Mouse (Mus musculus): ENCODE results near the gene Zfp618. TPM values are rescaled to one million over a fixed set of nuclear protein-coding genes. Genes with fewer than 3 reads are reported as not detected.

The Zfp618 gene
- polyA plus RNA-seq, 1 experiment from 2014 or later = 2.6 TPM

DNA sequence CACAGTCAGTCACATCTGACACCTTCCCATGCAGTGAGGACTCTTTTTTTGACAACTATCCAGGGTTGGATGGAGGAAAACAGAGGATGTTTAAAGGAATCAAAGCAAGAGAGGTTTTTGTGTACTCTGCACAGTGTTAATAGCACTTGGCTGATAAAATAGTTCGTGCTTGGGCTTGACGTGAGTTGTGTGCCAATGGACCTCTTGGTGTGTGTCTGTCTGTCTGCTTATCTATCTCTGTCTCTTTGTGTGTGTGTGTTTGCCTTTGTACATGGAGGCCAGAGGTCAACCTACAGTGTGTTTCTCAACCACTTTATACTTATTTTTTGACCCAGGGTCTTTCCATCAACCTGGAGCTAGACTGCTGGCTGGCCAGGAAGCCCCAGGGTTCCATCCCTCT is 27.8 kb downstream of the Zfp618 start:
- Histone ChIP-seq H3K27ac (ENCODE audit: low read depth, low read length) (no peak overlapping the region), H3K4me2 (replicated peaks; ENCODE audit: low read depth) (no peak overlapping the region), H3K9me3 (ENCODE audit: control insufficient read depth) (no peaks in the 10 kb centered on the region), H3K36me3 (ENCODE audit: control insufficient read depth, insufficient read depth) (no peaks in the 10 kb centered on the region), H3K4me3 (ENCODE audit: low read depth, low read length) (no peak overlapping the region), H3K27me3 (replicated peaks; ENCODE audit: control insufficient read depth, insufficient read depth, low read length) (no peaks in the 10 kb centered on the region), H3K4me1 (replicated peaks; ENCODE audit: control insufficient read depth, insufficient read depth, low read length) (no peaks in the 10 kb centered on the region), H3K9ac (ENCODE audit: low read depth, low read length) (no peak overlapping the region)
- 17% methylated on average over 2 of the region's 2 CpGs for WGBS
- ATAC-seq = no peak
- TF ChIP-seq CTCF (IDR thresholded peaks at IDR 0.05; ENCODE audit: low read depth) = no peak

DNA sequence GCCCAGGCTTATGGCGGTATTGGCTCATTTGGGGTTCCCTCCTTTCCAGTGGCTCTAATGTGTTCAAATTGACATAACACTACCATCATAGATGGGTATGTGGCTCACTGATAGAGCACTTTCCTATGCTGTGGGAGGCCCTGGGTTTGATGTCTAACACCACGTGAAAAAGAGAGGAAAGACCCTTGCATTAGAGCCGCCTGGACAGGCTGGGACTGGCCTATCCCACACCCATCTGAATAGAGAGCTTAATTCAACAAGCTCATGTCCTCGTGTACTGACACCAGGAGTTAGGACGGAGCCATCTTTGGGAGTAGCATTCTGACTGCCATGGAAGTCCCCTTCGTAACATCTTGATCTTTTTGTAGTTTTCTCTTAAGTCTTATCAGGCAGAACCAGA is 32.2 kb downstream of the Zfp618 start:
- no peak for TF ChIP-seq CTCF (IDR thresholded peaks at IDR 0.05; ENCODE audit: low read depth)
- no peaks in the 10 kb centered on the region for H3K9me3 ChIP-seq (ENCODE audit: control insufficient read depth)
- H3K4me2 ChIP-seq (replicated peaks; ENCODE audit: low read depth) = no peak overlapping the region
- no peak for ATAC-seq
- 0 out of 2 replicates have a peak, but pooled peaks cover 5% of the 10 kb centered on the region for H3K4me1 ChIP-seq (replicated peaks; ENCODE audit: control insufficient read depth, insufficient read depth, low read length)
- no peaks in the 10 kb centered on the region for H3K27me3 ChIP-seq (replicated peaks; ENCODE audit: control insufficient read depth, insufficient read depth, low read length)
- H3K36me3 ChIP-seq (ENCODE audit: control insufficient read depth, insufficient read depth) = no peaks in the 10 kb centered on the region
- no peak overlapping the region for H3K4me3 ChIP-seq (ENCODE audit: low read depth, low read length)
- WGBS = 83% methylated on average over 6 of the region's 6 CpGs
- no peak overlapping the region for H3K9ac ChIP-seq (ENCODE audit: low read depth, low read length)
- H3K27ac ChIP-seq (ENCODE audit: low read depth, low read length) = no peak overlapping the region

GRCm38 (mm10) chr4:62998431-62998835 is 33.1 kb downstream of the Zfp618 start:
- Histone ChIP-seq H3K9ac (ENCODE audit: low read depth, low read length) (no peak overlapping the region), H3K4me2 (replicated peaks; ENCODE audit: low read depth) (no peak overlapping the region)
- WGBS = 23% methylated on average over 5 of the region's 5 CpGs

DNA sequence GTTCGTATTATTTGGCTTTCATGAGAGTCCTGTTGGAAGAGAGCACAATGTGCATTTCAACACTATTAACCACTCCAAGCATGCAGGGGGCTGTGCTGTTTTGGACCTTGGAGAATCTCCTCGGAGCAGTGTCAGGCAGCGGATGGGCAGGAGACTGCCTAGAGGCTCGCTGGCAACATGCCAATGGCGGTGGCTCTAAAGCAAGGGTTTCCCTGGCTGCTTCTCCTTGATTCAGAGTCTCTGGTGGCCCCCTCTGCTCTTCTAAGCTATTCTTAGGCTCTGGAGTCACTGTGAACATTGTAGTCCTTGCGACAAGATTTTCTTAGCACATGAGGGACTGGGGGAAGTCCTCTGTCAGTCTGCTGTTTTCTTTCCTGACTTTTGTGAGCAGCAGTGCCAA is 33.5 kb downstream of the Zfp618 start:
- WGBS = 32% methylated on average over 6 of the region's 6 CpGs
- Histone ChIP-seq H3K27ac (ENCODE audit: low read depth, low read length) (peak overlapping the region; percentile 29; the same call in 1 of the 2 replicates), H3K36me3 (ENCODE audit: control insufficient read depth, insufficient read depth) (no peaks in the 10 kb centered on the region), H3K9me3 (ENCODE audit: control insufficient read depth) (no peaks in the 10 kb centered on the region), H3K27me3 (replicated peaks; ENCODE audit: control insufficient read depth, insufficient read depth, low read length) (no peaks in the 10 kb centered on the region), H3K4me1 (replicated peaks; ENCODE audit: control insufficient read depth, insufficient read depth, low read length) (0 out of 2 replicates have a peak, but pooled peaks cover 5% of the 10 kb centered on the region), H3K9ac (ENCODE audit: low read depth, low read length) (no peak overlapping the region), H3K4me3 (ENCODE audit: low read depth, low read length) (no peak overlapping the region), H3K4me2 (replicated peaks; ENCODE audit: low read depth) (no peak overlapping the region)
- no peak for TF ChIP-seq CTCF (IDR thresholded peaks at IDR 0.05; ENCODE audit: low read depth)
- ATAC-seq = no peak; the same call in 1 of the 2 replicates

More at GRCm38 (mm10) chr4:62998431-62998835, 33.1 kb downstream of the Zfp618 start:
- no peak overlapping the region for H3K27ac ChIP-seq (ENCODE audit: low read depth, low read length)
- no peak for ATAC-seq
- H3K4me1 ChIP-seq (replicated peaks; ENCODE audit: control insufficient read depth, insufficient read depth, low read length) = 0 out of 2 replicates have a peak, but pooled peaks cover 5% of the 10 kb centered on the region
- H3K9me3 ChIP-seq (ENCODE audit: control insufficient read depth) = no peaks in the 10 kb centered on the region
- no peak overlapping the region for H3K4me3 ChIP-seq (ENCODE audit: low read depth, low read length)
- H3K27me3 ChIP-seq (replicated peaks; ENCODE audit: control insufficient read depth, insufficient read depth, low read length) = no peaks in the 10 kb centered on the region
- TF ChIP-seq CTCF (IDR thresholded peaks at IDR 0.05; ENCODE audit: low read depth) = no peak
- H3K36me3 ChIP-seq (ENCODE audit: control insufficient read depth, insufficient read depth) = no peaks in the 10 kb centered on the region

- H3K9ac ChIP-seq (ENCODE audit: low read depth, low read length) = no peak overlapping the region
- no peak overlapping the region for H3K4me2 ChIP-seq (replicated peaks; ENCODE audit: low read depth)
- TF ChIP-seq CTCF (IDR thresholded peaks at IDR 0.05; ENCODE audit: low read depth) = no peak
- H3K9me3 ChIP-seq (ENCODE audit: control insufficient read depth) = no peaks in the 10 kb centered on the region
- 32% methylated on average over 4 of the region's 4 CpGs for WGBS
- ATAC-seq = peak; percentile 63
- H3K4me3 ChIP-seq (ENCODE audit: low read depth, low read length) = no peak overlapping the region
- 0 out of 2 replicates have a peak, but pooled peaks cover 5% of the 10 kb centered on the region for H3K4me1 ChIP-seq (replicated peaks; ENCODE audit: control insufficient read depth, insufficient read depth, low read length)
- H3K36me3 ChIP-seq (ENCODE audit: control insufficient read depth, insufficient read depth) = no peaks in the 10 kb centered on the region
- no peaks in the 10 kb centered on the region for H3K27me3 ChIP-seq (replicated peaks; ENCODE audit: control insufficient read depth, insufficient read depth, low read length)
- H3K27ac ChIP-seq (ENCODE audit: low read depth, low read length) = no peak overlapping the region
Measured at GRCm38 (mm10) chr4:62999321-62999720, 33.9 kb downstream of the Zfp618 start.

- Histone ChIP-seq H3K9ac (ENCODE audit: low read depth, low read length) (no peak overlapping the region), H3K36me3 (ENCODE audit: control insufficient read depth, insufficient read depth) (no peaks in the 10 kb centered on the region), H3K4me3 (ENCODE audit: low read depth, low read length) (no peak overlapping the region), H3K27me3 (replicated peaks; ENCODE audit: control insufficient read depth, insufficient read depth, low read length) (no peaks in the 10 kb centered on the region), H3K4me2 (replicated peaks; ENCODE audit: low read depth) (no peak overlapping the region), H3K27ac (ENCODE audit: low read depth, low read length) (no peak overlapping the region), H3K4me1 (replicated peaks; ENCODE audit: control insufficient read depth, insufficient read depth, low read length) (0 out of 2 replicates have a peak, but pooled peaks cover 5% of the 10 kb centered on the region), H3K9me3 (ENCODE audit: control insufficient read depth) (no peaks in the 10 kb centered on the region)
- TF ChIP-seq CTCF (IDR thresholded peaks at IDR 0.05; ENCODE audit: low read depth) = no peak
- 72% methylated on average over 7 of the region's 7 CpGs for WGBS
- ATAC-seq = no peak
Measured at GRCm38 (mm10) chr4:62999916-63000315, 34.5 kb downstream of the Zfp618 start.

Data from intestine, postnatal 0 days (tissue).